Mouse (Mus musculus) liver, embryonic 14.5 days (tissue): ENCODE measurements at regions not wholly inside any gene's neighbourhood (a gene's known extent, or its start where the extent isn't known, plus 50 kb on each side); places are given as distances from the start of the nearest gene placed in this dataset.

Experiments used
- ATAC-seq: fragments of 200-750 bp; cut with Nextera tagmentation; 2 replicates; pipeline ENCODE4 v1.8.0; 2017; ENCODE audit warnings: moderate number of reproducible peaks, mild to moderate bottlenecking, moderate library complexity; ENCODE audit not compliant: insufficient read depth
- DNase-seq, 3 experiments: peaks; one replicate each; pipeline ENCODE4 v3.0.0-alpha.2; 2012 to 2013; ENCODE audit warnings: low read depth in 3 of 3, low spot score in 3 of 3
- H3K27ac ChIP-seq: fragments of 300-500 bp; sonication (generic); 2 replicates; pipeline ENCODE4 v1.5.1; 2014; ENCODE audit warnings: moderate library complexity, mild to moderate bottlenecking, control low read depth, inconsistent platforms
- H3K27me3 ChIP-seq: fragments of 300-500 bp; sonication (generic); 2 replicates; pipeline ENCODE4 v1.6.1; 2014; ENCODE audit warnings: mild to moderate bottlenecking, low read length, moderate library complexity; ENCODE audit not compliant: control insufficient read depth, insufficient read depth
- H3K36me3 ChIP-seq: fragments of 300-500 bp; sonication (generic); replicated peaks from 2 replicates; pipeline ENCODE4 v1.6.1; 2014; ENCODE audit warnings: low read depth; ENCODE audit not compliant: control insufficient read depth, insufficient read depth
- H3K4me1 ChIP-seq, 2 experiments: fragments of 200-500 bp in 1 of 2; fragments of 300-500 bp in 1 of 2; sonication (generic) in 1 of 2; replicated peaks; 2 replicates each; pipeline ENCODE4 v1.6.1; 2012 to 2014; ENCODE audit warnings: antibody characterized with exemption in 1 of 2, inconsistent platforms in 1 of 2, low read length in 1 of 2; ENCODE audit not compliant: control insufficient read depth in 2 of 2, insufficient read depth in 2 of 2
- H3K4me2 ChIP-seq: fragments of 300-500 bp; sonication (generic); 2 replicates; pipeline ENCODE4 v1.6.1; 2014; ENCODE audit warnings: low read depth, mild to moderate bottlenecking, control low read depth, moderate library complexity
- H3K4me3 ChIP-seq, 2 experiments: fragments of 200-500 bp in 1 of 2; fragments of 300-500 bp in 1 of 2; sonication (generic) in 1 of 2; 2 replicates each; pipeline ENCODE4 v1.5.1; 2012 to 2014; ENCODE audit warnings: low read depth in 2 of 2, low read length in 2 of 2, mild to moderate bottlenecking in 2 of 2, control low read depth in 1 of 2, inconsistent platforms in 1 of 2, moderate library complexity in 1 of 2; ENCODE audit not compliant: insufficient read depth in 1 of 2
- H3K9ac ChIP-seq: fragments of 300-500 bp; sonication (generic); replicated peaks from 2 replicates; pipeline ENCODE4 v1.6.1; 2014; ENCODE audit warnings: mild to moderate bottlenecking, control low read depth, moderate library complexity
- H3K9me3 ChIP-seq: fragments of 300-500 bp; sonication (generic); 2 replicates; pipeline ENCODE4 v1.6.1; 2016; ENCODE audit warnings: low read length, mixed read lengths; ENCODE audit not compliant: control insufficient read depth
- CTCF ChIP-seq: IDR thresholded peaks from 2 replicates; pipeline ENCODE4 v1.5.1; 2016; ENCODE audit warnings: antibody characterized with exemption, low read depth, control low read depth
- EP300 ChIP-seq: IDR thresholded peaks from 2 replicates; pipeline ENCODE4 v1.6.1; 2016; ENCODE audit warnings: antibody characterized with exemption, low read depth
- WGBS: fragments of 180-500 bp; shearing (Covaris S2); extraction: QIAGEN DNeasy Blood & Tissue Kit; methylation state at CpG from one replicate; pipeline ENCODE4 v1.1.7; 2014; ENCODE audit not compliant: insufficient replicate concordance; 5-methylcytosine and 5-hydroxymethylcytosine counted together

GRCm38 (mm10) chr10:119395048-119395447, 58.6 kb upstream of the Grip1 start:
- H3K36me3 ChIP-seq: no peaks in the 10 kb centered on the region
- no peaks in the 10 kb centered on the region for H3K27me3 ChIP-seq
- no peak overlapping the region for H3K4me3 ChIP-seq
- H3K4me1 ChIP-seq: no peaks in the 10 kb centered on the region
- ATAC-seq (no peak), DNase-seq (no peak)
- H3K9ac ChIP-seq: no peak overlapping the region
- H3K9me3 ChIP-seq: no peaks in the 10 kb centered on the region
- no peak overlapping the region for H3K4me2 ChIP-seq
- no peak for TF ChIP-seq CTCF
- TF ChIP-seq EP300: no peak
- no peak overlapping the region for H3K27ac ChIP-seq
- 60% methylated on average over 5 of the region's 5 CpGs for WGBS

- 58% methylated on average over 3 of the region's 3 CpGs for WGBS
- Histone ChIP-seq H3K9ac (no peak overlapping the region), H3K4me1 (no peaks in the 10 kb centered on the region), H3K9me3 (no peaks in the 10 kb centered on the region), H3K36me3 (no peaks in the 10 kb centered on the region), H3K27me3 (no peaks in the 10 kb centered on the region), H3K27ac (no peak overlapping the region), H3K4me3 (no peak overlapping the region), H3K4me2 (no peak overlapping the region)
- DNase-seq: no peak
- no peak for TF ChIP-seq CTCF
- TF ChIP-seq EP300: no peak
- ATAC-seq: no peak
Measured at GRCm38 (mm10) chr10:119387924-119388323, 65.7 kb upstream of the Grip1 start.

- TF ChIP-seq EP300 (no peak), CTCF (no peak)
- no peaks in the 10 kb centered on the region for H3K36me3 ChIP-seq
- H3K4me3 ChIP-seq: no peak overlapping the region
- ATAC-seq (no peak), DNase-seq (no peak)
- WGBS: 36% methylated on average over 11 of the region's 11 CpGs
- no peak overlapping the region for H3K9ac ChIP-seq
- H3K27me3 ChIP-seq: no peaks in the 10 kb centered on the region
- no peak overlapping the region for H3K4me2 ChIP-seq
- H3K9me3 ChIP-seq: no peaks in the 10 kb centered on the region
- H3K4me1 ChIP-seq: no peaks in the 10 kb centered on the region
- H3K27ac ChIP-seq: no peak overlapping the region
Measured at GRCm38 (mm10) chr10:119382257-119382656, 71.4 kb upstream of the Grip1 start.

GRCm38 (mm10) chr10:119368566-119368965, 85.1 kb upstream of the Grip1 start:
- ATAC-seq: no peak
- Histone ChIP-seq H3K36me3 (no peaks in the 10 kb centered on the region), H3K4me3 (no peak overlapping the region), H3K9ac (no peak overlapping the region), H3K4me2 (no peak overlapping the region), H3K9me3 (no peaks in the 10 kb centered on the region), H3K27ac (no peak overlapping the region), H3K27me3 (no peaks in the 10 kb centered on the region), H3K4me1 (no peaks in the 10 kb centered on the region)
- no peak for DNase-seq
- TF ChIP-seq CTCF (no peak), EP300 (no peak)
- 37% methylated on average over 5 of the region's 5 CpGs for WGBS

- H3K4me2 ChIP-seq: no peak overlapping the region
- no peak overlapping the region for H3K4me3 ChIP-seq
- DNase-seq (no peak), ATAC-seq (no peak)
- H3K36me3 ChIP-seq: no peaks in the 10 kb centered on the region
- no peaks in the 10 kb centered on the region for H3K27me3 ChIP-seq
- no peak overlapping the region for H3K9ac ChIP-seq
- WGBS: 33% methylated on average over 3 of the region's 3 CpGs
- H3K4me1 ChIP-seq: no peaks in the 10 kb centered on the region
- no peaks in the 10 kb centered on the region for H3K9me3 ChIP-seq
- TF ChIP-seq CTCF (no peak), EP300 (no peak)
- H3K27ac ChIP-seq: no peak overlapping the region
Measured at GRCm38 (mm10) chr10:119363616-119364015, 90.0 kb upstream of the Grip1 start.
